Mouse (Mus musculus): Measurements from ENCODE around the gene Olfr462. TPM values are rescaled to one million over a fixed set of nuclear protein-coding genes. Genes with fewer than 3 reads are reported as not detected.
"Not testable (repeated sequence)": the region's sequence is repeated elsewhere in the genome, so short reads cannot be mapped to it uniquely, and the experiment has no call there.

The Olfr462 gene
- polyA plus RNA-seq, 1 experiment from 2014 or later: not detected

DNA sequence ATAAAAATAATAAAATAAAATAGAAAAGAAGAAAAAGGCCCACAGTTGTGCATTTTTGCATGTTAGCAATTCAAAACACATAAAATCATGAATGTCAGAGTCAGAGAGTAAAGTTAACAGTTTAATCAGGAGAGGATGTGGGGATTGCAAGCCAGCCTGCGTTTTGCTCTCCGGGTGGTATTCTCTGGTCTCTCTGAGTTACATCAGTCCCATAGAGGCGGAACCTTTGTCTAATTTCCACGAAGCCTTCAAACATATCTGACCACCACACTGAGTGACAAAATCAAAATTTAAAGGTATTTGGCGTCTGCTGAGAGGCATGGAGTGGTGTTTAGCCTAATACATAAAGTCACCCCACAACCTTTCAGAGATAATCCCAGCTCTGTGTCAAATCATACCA, 7.2 kb downstream of the Olfr462 start:
- H3K27ac ChIP-seq (replicated peaks; ENCODE audit: low read depth, low read length): no peak overlapping the region

DNA sequence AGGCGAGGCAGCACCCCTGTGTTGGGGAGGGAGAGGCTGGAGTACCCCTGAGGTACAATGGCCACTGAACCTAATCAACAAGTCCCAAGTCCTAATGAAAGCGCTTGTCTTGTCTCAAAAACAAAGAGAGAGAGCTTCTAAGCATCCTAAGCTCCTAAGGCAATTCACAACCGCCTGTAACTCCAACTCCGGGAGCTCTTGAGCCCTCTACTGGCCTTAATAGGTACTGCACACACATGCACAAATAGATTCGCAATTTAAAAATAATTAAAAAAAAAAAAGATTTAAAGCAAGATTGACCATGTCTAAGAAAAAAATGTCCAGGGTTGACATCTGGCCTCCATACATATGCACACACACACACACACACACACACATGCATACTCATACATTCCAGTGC, 8.6 kb downstream of the Olfr462 start:
- Histone ChIP-seq H3K4me2 (ENCODE audit: low read length) (no peak overlapping the region), H3K27ac (replicated peaks; ENCODE audit: low read depth, low read length) (no peak overlapping the region), H3K27me3 (ENCODE audit: control insufficient read depth, insufficient read depth, low read length) (no peaks in the 10 kb centered on the region), H3K4me1 (ENCODE audit: control insufficient read depth, insufficient read depth, low read length) (no peaks in the 10 kb centered on the region), H3K4me3 (replicated peaks; ENCODE audit: low read depth, low read length) (no peak overlapping the region), H3K9ac (replicated peaks; ENCODE audit: low read length) (no peak overlapping the region), H3K9me3 (ENCODE audit: control insufficient read depth, low read length) (no peaks in the 10 kb centered on the region), H3K36me3 (ENCODE audit: control insufficient read depth, insufficient read depth, low read length) (no peaks in the 10 kb centered on the region)
- DNase-seq (peak; percentile 51), ATAC-seq (ENCODE audit: low FRiP score, low TSS enrichment) (no peak)
- WGBS: 49% methylated on average over 5 of the region's 5 CpGs

More for the DNA sequence above, 7.2 kb downstream of the Olfr462 start:
- DNase-seq (no peak), ATAC-seq (ENCODE audit: low FRiP score, low TSS enrichment) (no peak)
- Histone ChIP-seq H3K4me1 (ENCODE audit: control insufficient read depth, insufficient read depth, low read length) (no peaks in the 10 kb centered on the region), H3K9me3 (ENCODE audit: control insufficient read depth, low read length) (no peaks in the 10 kb centered on the region), H3K4me2 (ENCODE audit: low read length) (no peak overlapping the region), H3K4me3 (replicated peaks; ENCODE audit: low read depth, low read length) (no peak overlapping the region), H3K27me3 (ENCODE audit: control insufficient read depth, insufficient read depth, low read length) (no peaks in the 10 kb centered on the region), H3K36me3 (ENCODE audit: control insufficient read depth, insufficient read depth, low read length) (no peaks in the 10 kb centered on the region), H3K9ac (replicated peaks; ENCODE audit: low read length) (no peak overlapping the region)
- 84% methylated on average over 5 of the region's 5 CpGs for WGBS

- 81% methylated on average over 4 of the region's 4 CpGs for WGBS
- DNase-seq: no peak
- Histone ChIP-seq H3K4me3 (replicated peaks; ENCODE audit: low read depth, low read length) (no peak overlapping the region), H3K9me3 (ENCODE audit: control insufficient read depth, low read length) (no peaks in the 10 kb centered on the region), H3K4me1 (ENCODE audit: control insufficient read depth, insufficient read depth, low read length) (no peaks in the 10 kb centered on the region), H3K9ac (replicated peaks; ENCODE audit: low read length) (no peak overlapping the region), H3K27ac (replicated peaks; ENCODE audit: low read depth, low read length) (no peak overlapping the region), H3K27me3 (ENCODE audit: control insufficient read depth, insufficient read depth, low read length) (no peaks in the 10 kb centered on the region), H3K4me2 (ENCODE audit: low read length) (no peak overlapping the region), H3K36me3 (ENCODE audit: control insufficient read depth, insufficient read depth, low read length) (no peaks in the 10 kb centered on the region)
- ATAC-seq (ENCODE audit: low FRiP score, low TSS enrichment): no peak
These were observed 10.4 kb downstream of the Olfr462 start for GRCm38 (mm10) chr11:87881714-87882113.

DNA sequence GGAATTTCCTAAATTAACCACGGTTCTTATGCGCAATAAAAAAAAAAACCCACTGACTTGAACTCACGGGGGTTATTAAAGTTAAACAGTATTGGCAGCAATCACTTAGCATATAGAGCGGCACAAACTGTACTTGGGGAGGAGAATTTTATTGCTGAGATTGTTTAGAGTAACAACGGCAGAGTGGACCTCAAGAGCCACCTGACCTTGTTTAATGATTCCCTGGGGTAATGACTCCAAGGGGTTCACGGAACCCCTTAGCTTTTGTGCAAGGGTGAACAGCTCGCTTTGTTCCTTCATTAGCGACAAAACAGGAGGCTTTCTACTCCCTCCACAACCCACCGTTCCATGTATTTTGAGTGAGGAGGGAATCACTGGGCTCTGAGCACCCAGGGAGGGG, 12.2 kb downstream of the Olfr462 start:
- H3K9ac ChIP-seq (replicated peaks; ENCODE audit: low read length): no peak overlapping the region
- no peak for ATAC-seq (ENCODE audit: low FRiP score, low TSS enrichment)
- H3K4me1 ChIP-seq (ENCODE audit: control insufficient read depth, insufficient read depth, low read length): no peaks in the 10 kb centered on the region
- H3K9me3 ChIP-seq (ENCODE audit: control insufficient read depth, low read length): no peaks in the 10 kb centered on the region
- 76% methylated on average over 9 of the region's 9 CpGs for WGBS
- no peak overlapping the region for H3K27ac ChIP-seq (replicated peaks; ENCODE audit: low read depth, low read length)
- no peak overlapping the region for H3K4me3 ChIP-seq (replicated peaks; ENCODE audit: low read depth, low read length)
- no peak overlapping the region for H3K4me2 ChIP-seq (ENCODE audit: low read length)
- no peaks in the 10 kb centered on the region for H3K27me3 ChIP-seq (ENCODE audit: control insufficient read depth, insufficient read depth, low read length)
- no peak for DNase-seq
- H3K36me3 ChIP-seq (ENCODE audit: control insufficient read depth, insufficient read depth, low read length): no peaks in the 10 kb centered on the region

GRCm38 (mm10) chr11:87875436-87875835, 16.6 kb downstream of the Olfr462 start, which contains the start of gene Epx:
Gene Epx (minus strand): TSS chr11:87875536.
- 84% methylated on average over 6 of the region's 6 CpGs for WGBS
- H3K9me3 ChIP-seq (ENCODE audit: control insufficient read depth, low read length): no peaks in the 10 kb centered on the region
- no peak within 1 kb of the TSS for H3K27ac ChIP-seq (replicated peaks; ENCODE audit: low read depth, low read length)
- no peaks in the 10 kb centered on the region for H3K4me1 ChIP-seq (ENCODE audit: control insufficient read depth, insufficient read depth, low read length)
- ATAC-seq (ENCODE audit: low FRiP score, low TSS enrichment): no peak
- H3K4me3 ChIP-seq (replicated peaks; ENCODE audit: low read depth, low read length): no peak within 1 kb of the TSS
- no peak within 1 kb of the TSS for H3K4me2 ChIP-seq (ENCODE audit: low read length)
- H3K36me3 ChIP-seq (ENCODE audit: control insufficient read depth, insufficient read depth, low read length): no peaks in the 10 kb centered on the region
- DNase-seq: no peak
- H3K27me3 ChIP-seq (ENCODE audit: control insufficient read depth, insufficient read depth, low read length): no peaks in the 10 kb centered on the region
- H3K9ac ChIP-seq (replicated peaks; ENCODE audit: low read length): no peak within 1 kb of the TSS

DNA sequence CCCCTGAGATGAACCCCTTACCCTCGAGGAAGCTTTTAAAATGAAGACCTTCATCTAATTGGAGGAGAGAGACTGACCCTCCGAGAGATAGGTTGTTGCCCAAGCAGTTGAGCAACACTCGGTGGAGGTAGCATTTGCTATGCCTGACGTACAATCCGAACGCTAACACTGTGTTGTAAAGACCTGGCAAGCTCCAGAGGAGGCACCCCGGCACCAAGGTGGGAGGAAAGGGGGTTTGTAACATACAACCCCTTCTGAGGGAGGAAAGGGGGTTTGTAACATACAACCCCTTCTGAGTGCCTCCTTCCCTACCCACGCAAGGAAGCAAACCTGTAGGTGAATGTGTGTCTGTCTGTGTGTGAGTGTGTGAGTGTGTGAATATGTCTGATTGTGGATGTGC, 20.3 kb downstream of the Olfr462 start:
- DNase-seq: peak; percentile 19
- Histone ChIP-seq H3K4me2 (ENCODE audit: low read length) (no peak overlapping the region), H3K9me3 (ENCODE audit: control insufficient read depth, low read length) (no peaks in the 10 kb centered on the region), H3K27me3 (ENCODE audit: control insufficient read depth, insufficient read depth, low read length) (no peaks in the 10 kb centered on the region), H3K4me3 (replicated peaks; ENCODE audit: low read depth, low read length) (no peak overlapping the region), H3K36me3 (ENCODE audit: control insufficient read depth, insufficient read depth, low read length) (no peaks in the 10 kb centered on the region), H3K4me1 (ENCODE audit: control insufficient read depth, insufficient read depth, low read length) (no peaks in the 10 kb centered on the region), H3K27ac (replicated peaks; ENCODE audit: low read depth, low read length) (no peak overlapping the region), H3K9ac (replicated peaks; ENCODE audit: low read length) (no peak overlapping the region)
- 45% methylated on average over 8 of the region's 8 CpGs for WGBS
- no peak for ATAC-seq (ENCODE audit: low FRiP score, low TSS enrichment)

- Histone ChIP-seq H3K27me3 (ENCODE audit: control insufficient read depth, insufficient read depth, low read length) (no peaks in the 10 kb centered on the region), H3K9ac (replicated peaks; ENCODE audit: low read length) (no peak overlapping the region), H3K27ac (replicated peaks; ENCODE audit: low read depth, low read length) (no peak overlapping the region), H3K4me3 (replicated peaks; ENCODE audit: low read depth, low read length) (no peak overlapping the region), H3K4me1 (ENCODE audit: control insufficient read depth, insufficient read depth, low read length) (no peaks in the 10 kb centered on the region), H3K36me3 (ENCODE audit: control insufficient read depth, insufficient read depth, low read length) (no peaks in the 10 kb centered on the region), H3K4me2 (ENCODE audit: low read length) (no peak overlapping the region), H3K9me3 (ENCODE audit: control insufficient read depth, low read length) (no peaks in the 10 kb centered on the region)
- no peak for DNase-seq
- ATAC-seq (ENCODE audit: low FRiP score, low TSS enrichment): no peak
- 78% methylated on average over 2 of the region's 2 CpGs for WGBS
These were observed 22.0 kb downstream of the Olfr462 start for GRCm38 (mm10) chr11:87870096-87870495.

DNA sequence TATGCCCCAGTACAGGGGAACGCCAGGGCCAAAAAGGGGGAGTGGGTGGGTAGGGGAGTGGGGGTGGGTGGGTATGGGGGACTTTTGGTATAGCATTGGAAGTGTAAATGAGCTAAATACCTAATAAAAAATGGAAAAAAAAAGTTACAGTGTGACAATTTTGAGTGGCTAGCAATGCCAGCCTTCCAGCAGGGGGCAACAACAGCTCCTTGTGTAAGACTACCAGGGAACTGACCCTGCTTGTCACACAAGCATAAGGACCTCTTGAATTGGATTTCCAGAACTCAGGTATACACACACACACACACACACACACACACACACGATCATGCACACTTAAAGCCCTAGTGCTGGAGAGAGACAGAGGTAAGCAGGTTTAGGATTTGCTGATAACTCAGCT, 25.2 kb downstream of the Olfr462 start:
- not testable (repeated sequence) for H3K9me3 ChIP-seq (ENCODE audit: control insufficient read depth, low read length); H3K27me3 ChIP-seq (ENCODE audit: control insufficient read depth, insufficient read depth, low read length); H3K4me2 ChIP-seq (ENCODE audit: low read length); ATAC-seq (ENCODE audit: low FRiP score, low TSS enrichment); H3K4me3 ChIP-seq (replicated peaks; ENCODE audit: low read depth, low read length); H3K4me1 ChIP-seq (ENCODE audit: control insufficient read depth, insufficient read depth, low read length); H3K27ac ChIP-seq (replicated peaks; ENCODE audit: low read depth, low read length); H3K9ac ChIP-seq (replicated peaks; ENCODE audit: low read length); DNase-seq
- WGBS: 88% methylated on average over 1 of the region's 2 CpGs
- H3K36me3 ChIP-seq (ENCODE audit: control insufficient read depth, insufficient read depth, low read length): peaks cover 10% of the 10 kb centered on the region

- Histone ChIP-seq H3K27ac (replicated peaks; ENCODE audit: low read depth, low read length) (no peak overlapping the region), H3K4me3 (replicated peaks; ENCODE audit: low read depth, low read length) (no peak overlapping the region), H3K27me3 (ENCODE audit: control insufficient read depth, insufficient read depth, low read length) (no peaks in the 10 kb centered on the region), H3K36me3 (ENCODE audit: control insufficient read depth, insufficient read depth, low read length) (peaks cover 34% of the 10 kb centered on the region), H3K9me3 (ENCODE audit: control insufficient read depth, low read length) (no peaks in the 10 kb centered on the region), H3K9ac (replicated peaks; ENCODE audit: low read length) (no peak overlapping the region), H3K4me2 (ENCODE audit: low read length) (no peak overlapping the region), H3K4me1 (ENCODE audit: control insufficient read depth, insufficient read depth, low read length) (no peaks in the 10 kb centered on the region)
- WGBS: 92% methylated on average over 13 of the region's 13 CpGs
- ATAC-seq (ENCODE audit: low FRiP score, low TSS enrichment): no peak
- no peak for DNase-seq
These were observed 29.3 kb downstream of the Olfr462 start for GRCm38 (mm10) chr11:87862805-87863204.
